Mouse (Mus musculus) right cerebral cortex, adult 2 months (tissue): ENCODE measurements at regions not wholly inside any gene's neighbourhood (a gene's known extent, or its start where the extent isn't known, plus 50 kb on each side); places are given as distances from the start of the nearest gene placed in this dataset.

Experiments
- DNase-seq, 2 experiments: peaks; one replicate each; pipeline ENCODE4 v3.0.0; 2021 to 2022; ENCODE audit warnings: low spot score in 2 of 2

DNA sequence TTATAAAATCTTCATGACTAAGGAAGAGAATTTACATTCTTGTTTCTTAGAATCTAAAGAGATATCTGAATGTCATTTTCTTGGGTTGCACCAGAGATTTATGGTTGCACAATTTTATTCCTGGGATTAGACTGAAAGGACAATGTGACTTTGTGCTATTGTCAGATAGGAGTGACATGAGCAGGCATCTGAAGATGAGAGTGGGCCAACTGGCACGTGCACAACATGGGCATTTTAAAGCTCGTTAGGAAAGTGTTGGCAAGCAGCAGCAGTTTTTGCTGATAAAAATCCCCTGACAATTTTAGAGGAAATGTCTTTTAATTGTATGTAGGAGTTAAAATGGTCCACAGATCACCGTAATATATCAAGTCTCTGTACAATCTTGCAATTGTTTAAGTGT lies 178.9 kb upstream of the Tecrl start:
- no peak for DNase-seq

DNA sequence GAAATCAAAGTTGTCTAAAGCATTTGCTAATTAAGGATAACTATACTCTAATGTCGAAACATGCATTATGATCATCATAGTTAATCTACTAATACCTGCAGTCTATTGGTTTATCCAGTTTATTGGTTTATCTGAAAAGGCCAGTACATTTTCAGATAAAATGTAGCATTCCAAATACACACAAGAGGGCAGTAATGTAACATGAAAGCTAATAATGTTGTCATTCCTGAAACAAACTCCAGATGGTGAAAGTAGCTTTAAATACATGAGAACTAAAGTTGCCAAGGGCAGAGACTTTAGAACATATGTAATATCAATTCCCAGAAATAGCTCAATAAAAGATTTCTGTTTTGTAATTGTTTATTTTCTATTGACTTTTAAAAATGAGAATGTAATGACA lies 163.7 kb upstream of the Tecrl start:
- DNase-seq: no peak

DNA sequence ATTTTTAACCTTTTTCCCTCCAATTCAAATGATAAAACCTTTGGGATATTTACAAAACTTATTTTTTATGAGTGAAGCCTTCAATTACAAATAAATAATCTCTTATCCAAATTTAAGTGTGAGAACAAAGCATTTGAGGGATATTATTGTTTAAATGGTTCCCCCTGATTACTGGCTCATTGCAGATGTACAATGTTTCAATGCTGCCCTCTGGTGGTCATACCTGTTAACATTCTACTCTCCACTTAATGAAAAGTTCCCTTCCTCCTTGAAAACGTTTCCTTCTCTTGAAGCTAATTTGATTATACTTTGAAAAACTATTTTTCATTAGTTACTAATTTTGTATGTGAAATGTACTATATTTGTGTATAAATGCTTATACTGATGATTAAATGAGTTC lies 129.1 kb upstream of the Tecrl start:
- peak; percentile 39 to 68 for DNase-seq

DNA sequence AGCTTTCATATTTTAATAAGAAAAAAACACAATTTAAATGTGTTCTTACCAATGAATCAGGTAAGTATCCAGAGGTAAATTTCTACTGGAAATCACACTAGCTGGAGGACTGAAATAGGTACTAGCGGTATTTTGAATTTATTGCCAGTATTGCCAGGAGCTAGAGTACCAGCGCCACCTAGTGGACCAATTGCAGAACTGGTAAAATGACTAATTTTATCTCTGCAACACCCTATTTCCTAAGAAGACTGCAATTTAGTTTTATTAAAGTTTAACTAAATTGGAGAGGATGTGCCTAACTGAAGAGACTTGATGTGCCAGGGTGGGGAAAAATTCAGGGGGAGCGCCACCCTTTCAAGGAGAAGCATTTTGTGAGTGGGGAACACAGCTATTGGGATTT lies 85.3 kb upstream of the Tecrl start:
- DNase-seq: peak; percentile 50 to 67

DNA sequence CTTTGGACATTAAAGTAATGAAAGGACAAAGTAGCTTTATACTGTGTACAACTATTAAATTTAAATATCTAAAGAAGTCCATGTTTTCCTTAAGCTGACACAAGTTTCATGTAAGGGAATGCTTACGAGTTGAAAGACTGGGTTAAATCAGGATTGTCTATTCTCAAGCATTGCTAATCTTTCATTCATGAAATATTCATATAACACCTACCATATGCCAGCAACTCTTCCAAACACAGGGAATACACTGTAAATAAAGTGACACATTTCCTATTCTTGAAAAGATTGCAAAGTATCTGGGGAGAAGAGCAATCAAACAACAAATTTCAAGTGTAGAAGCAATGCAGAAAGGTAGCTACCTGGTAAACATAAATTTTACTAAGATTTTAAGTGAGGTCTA lies 81.5 kb upstream of the Tecrl start:
- no peak for DNase-seq

DNA sequence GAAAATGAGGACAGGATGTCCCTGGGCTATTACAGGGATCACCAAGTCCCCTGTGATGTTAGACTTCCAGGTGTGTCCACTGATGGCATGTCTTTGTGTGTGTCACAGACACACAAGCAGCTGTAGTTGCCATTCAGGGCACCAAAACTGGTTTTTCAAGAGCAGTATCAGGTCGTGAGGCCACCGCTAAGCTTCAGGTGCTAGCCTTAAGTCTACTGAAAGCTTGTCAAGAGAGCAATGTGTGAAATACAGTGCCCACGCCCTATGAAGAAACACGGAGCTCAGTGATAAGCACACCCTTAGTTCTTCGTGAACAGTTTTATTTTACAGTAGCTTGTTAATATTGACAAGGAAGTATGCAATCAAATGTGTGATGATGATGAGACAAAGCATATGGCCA lies 66.7 kb upstream of the Tecrl start:
- DNase-seq: no peak

DNA sequence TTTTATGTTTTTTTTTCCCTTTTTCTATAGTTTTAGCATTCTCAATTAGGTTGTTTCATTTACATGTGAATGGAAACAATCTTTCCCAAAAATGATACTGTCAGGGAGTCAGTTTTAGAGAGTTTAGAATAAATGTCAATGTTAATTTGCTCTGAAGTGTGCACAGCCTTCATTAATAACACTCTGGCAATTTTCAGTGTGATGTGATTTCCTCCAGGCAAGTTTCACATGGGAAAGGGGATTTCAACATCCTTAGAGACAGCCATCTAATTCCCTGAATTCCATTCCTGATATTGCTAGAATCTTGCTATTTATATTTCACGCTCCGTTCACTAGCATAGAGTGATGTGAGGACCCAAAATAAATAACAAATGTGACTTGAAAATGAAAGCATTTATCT lies 55.2 kb upstream of the Tecrl start:
- no peak for DNase-seq

DNA sequence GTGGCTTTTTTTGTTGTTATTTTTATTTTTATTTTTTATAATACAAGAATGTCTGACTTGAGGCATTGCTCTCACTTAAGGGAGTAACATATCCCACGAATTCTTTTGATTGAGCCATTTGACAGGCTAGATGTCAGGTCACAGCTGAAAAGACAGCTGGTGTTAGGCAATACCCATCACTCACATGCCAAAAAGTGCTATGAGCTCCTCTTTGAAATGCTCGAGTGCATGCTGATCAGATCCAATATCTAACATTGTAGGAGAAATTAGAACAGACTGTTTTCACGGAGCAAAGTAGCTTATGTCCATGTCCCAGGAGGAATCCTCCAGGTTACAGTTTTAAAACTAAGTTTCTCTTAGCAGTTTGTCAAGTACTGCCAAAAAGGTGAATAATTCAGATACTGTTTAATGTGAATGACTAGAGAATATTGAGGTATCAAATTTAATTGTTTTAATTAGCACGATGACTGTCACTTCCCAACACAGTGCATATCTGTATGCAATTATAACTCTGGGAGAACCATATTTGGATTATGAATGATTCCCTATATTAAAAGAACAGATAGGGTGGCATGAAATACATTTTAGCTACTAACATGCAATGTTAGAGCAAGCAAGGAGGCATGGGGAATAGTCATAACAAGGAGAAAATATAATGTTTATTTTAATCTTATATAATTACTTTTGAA lies 50.4 kb upstream of the Tecrl start:
- no peak for DNase-seq
